Mouse (Mus musculus) bone marrow macrophage, adult 2 months (primary cell): ENCODE results near the gene Tsku. TPM values are rescaled to one million over a fixed set of nuclear protein-coding genes. Genes with fewer than 3 reads are reported as not detected.

ENCODE experiments used
- H3K27ac ChIP-seq: 2 replicates; pipeline ENCODE4 v1.5.1; 2012; ENCODE audit warnings: low read depth, low read length; ENCODE audit not compliant: insufficient read depth
- H3K4me1 ChIP-seq: 2 replicates; pipeline ENCODE4 v1.6.1; 2012; ENCODE audit warnings: low read length; ENCODE audit not compliant: control insufficient read depth, insufficient read depth
- H3K4me3 ChIP-seq: 2 replicates; pipeline ENCODE4 v1.5.1; 2012; ENCODE audit warnings: mild to moderate bottlenecking, low read length, moderate library complexity; ENCODE audit not compliant: insufficient read depth
- CTCF ChIP-seq: IDR thresholded peaks from 2 replicates; pipeline ENCODE4 v1.5.1; 2012; ENCODE audit warnings: low read depth, mild to moderate bottlenecking, low read length, moderate library complexity
- POLR2A ChIP-seq: IDR thresholded peaks from 2 replicates; pipeline ENCODE4 v1.6.1; 2012; ENCODE audit warnings: mild to moderate bottlenecking, low read depth, low read length, borderline replicate concordance
- polyA plus RNA-seq: library from polyadenylated mRNA; stranded (reverse); fragments of >200 nt; gene quantifications from 2 replicates; pipeline ENCODE4 v1.2.4, GENCODE M21; 2012; ENCODE audit not compliant: missing spikeins, insufficient read depth, insufficient read length

The Tsku gene
- polyA plus RNA-seq, 1 experiment = 39.7 TPM

- H3K27ac ChIP-seq = no peak overlapping the region
- TF ChIP-seq CTCF (no peak), POLR2A (no peak)
- no peak overlapping the region for H3K4me3 ChIP-seq
- no peaks in the 10 kb centered on the region for H3K4me1 ChIP-seq
Measured at GRCm38 (mm10) chr7:98347471-98347870, 13.7 kb downstream of the Tsku start.

- H3K4me3 ChIP-seq = no peak overlapping the region
- H3K27ac ChIP-seq = no peak overlapping the region
- TF ChIP-seq POLR2A (no peak), CTCF (no peak)
Measured at GRCm38 (mm10) chr7:98345036-98345435, 16.1 kb downstream of the Tsku start.

GRCm38 (mm10) chr7:98344361-98344760 lies 16.8 kb downstream of the Tsku start:
- peak; percentile 26; the same call in 1 of the 2 replicates for TF ChIP-seq CTCF
- no peak for TF ChIP-seq POLR2A
- no peak overlapping the region for H3K4me3 ChIP-seq
- H3K4me1 ChIP-seq = peaks cover 14% of the 10 kb centered on the region
- no peak overlapping the region for H3K27ac ChIP-seq

More at GRCm38 (mm10) chr7:98345036-98345435, 16.1 kb downstream of the Tsku start:
- H3K4me1 ChIP-seq = peaks cover 10% of the 10 kb centered on the region

- no peak overlapping the region for H3K4me3 ChIP-seq
- no peak overlapping the region for H3K27ac ChIP-seq
- H3K4me1 ChIP-seq = peaks cover 23% of the 10 kb centered on the region
- TF ChIP-seq CTCF (no peak), POLR2A (no peak)
Measured at GRCm38 (mm10) chr7:98342249-98342648, 18.9 kb downstream of the Tsku start.

GRCm38 (mm10) chr7:98341475-98341874 lies 19.7 kb downstream of the Tsku start:
- no peak overlapping the region for H3K27ac ChIP-seq
- H3K4me3 ChIP-seq = peak overlapping the region; percentile 64
- TF ChIP-seq POLR2A (no peak), CTCF (peak; percentile 81)
- H3K4me1 ChIP-seq = peaks cover 25% of the 10 kb centered on the region

GRCm38 (mm10) chr7:98340343-98340742 lies 20.8 kb downstream of the Tsku start:
- no peak overlapping the region for H3K27ac ChIP-seq
- H3K4me1 ChIP-seq = peaks cover 31% of the 10 kb centered on the region
- no peak overlapping the region for H3K4me3 ChIP-seq
- TF ChIP-seq POLR2A (no peak), CTCF (no peak)

GRCm38 (mm10) chr7:98333987-98334386 lies 27.1 kb downstream of the Tsku start:
- peaks cover 56% of the 10 kb centered on the region for H3K4me1 ChIP-seq
- TF ChIP-seq POLR2A = no peak
- no peak overlapping the region for H3K4me3 ChIP-seq
- H3K27ac ChIP-seq = peak overlapping the region; percentile 64

- Histone ChIP-seq H3K27ac (peak overlapping the region; percentile 64), H3K4me3 (no peak overlapping the region), H3K4me1 (peaks cover 56% of the 10 kb centered on the region)
- no peak for TF ChIP-seq CTCF
- no peak for TF ChIP-seq POLR2A
Measured at GRCm38 (mm10) chr7:98333507-98333906, 27.6 kb downstream of the Tsku start.

- TF ChIP-seq POLR2A = no peak
- TF ChIP-seq CTCF = no peak
- Histone ChIP-seq H3K4me1 (peaks cover 57% of the 10 kb centered on the region), H3K4me3 (no peak overlapping the region), H3K27ac (no peak overlapping the region)
Measured at GRCm38 (mm10) chr7:98332678-98333397, 28.3 kb downstream of the Tsku start.

GRCm38 (mm10) chr7:98331932-98332331 lies 29.2 kb downstream of the Tsku start:
- Histone ChIP-seq H3K4me3 (no peak overlapping the region), H3K4me1 (peaks cover 62% of the 10 kb centered on the region), H3K27ac (no peak overlapping the region)
- TF ChIP-seq CTCF (no peak), POLR2A (no peak)

GRCm38 (mm10) chr7:98330375-98331002 lies 30.6 kb downstream of the Tsku start:
- H3K4me3 ChIP-seq = no peak overlapping the region
- peaks cover 55% of the 10 kb centered on the region for H3K4me1 ChIP-seq
- no peak overlapping the region for H3K27ac ChIP-seq
- TF ChIP-seq CTCF (no peak), POLR2A (no peak)
